ENCODE assay signal across 21 mouse cellular contexts in the genomic region with DNA sequence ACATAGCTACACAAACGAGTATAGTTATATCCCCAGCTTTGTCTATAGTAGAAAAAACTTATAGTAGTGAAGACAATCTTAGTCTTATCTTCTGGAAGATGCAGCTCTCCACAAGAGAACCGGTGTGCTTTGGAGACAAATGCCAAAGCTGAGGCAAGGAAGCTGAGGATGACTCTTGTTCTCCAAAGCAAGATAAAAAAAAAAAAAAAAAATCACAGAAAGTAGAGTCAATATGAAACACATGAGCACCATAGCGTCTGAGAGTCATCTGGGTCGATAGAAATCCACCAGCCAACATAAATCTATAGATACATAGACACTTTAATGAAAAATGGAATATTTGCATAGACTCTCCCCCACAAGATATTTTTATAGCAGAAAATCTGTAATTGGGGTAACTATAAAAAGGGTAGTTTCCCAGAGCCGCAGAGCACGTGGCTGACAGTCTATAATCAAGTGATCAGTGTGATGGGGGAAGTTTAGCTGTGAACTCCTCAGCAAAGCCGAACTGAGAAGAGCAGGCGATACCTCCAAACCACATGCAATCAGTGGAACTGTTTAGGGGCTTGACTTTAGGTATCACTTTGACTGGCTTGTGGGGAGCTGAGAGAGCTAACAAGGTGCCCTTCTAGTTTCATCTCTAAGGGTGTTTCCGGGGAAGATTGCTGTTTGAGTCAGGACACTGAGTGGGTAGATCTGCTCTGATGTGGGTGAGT.
DNase-seq lines count a peak whose midpoint lies in the region; ATAC-seq lines count a peak whose summit lies in the region.
"Had no signal": no experiment of that assay in that cellular context is flagged by ENCODE, and none has a peak within 500 bp of the region (broad histone marks: within the 10 kb centered on the region; RNA-seq: fewer than 3 reads in every experiment).

No protein-coding gene starts in this region.

- DNase-seq in right cerebral cortex, adult 18-20 months: peak; percentile 6
- DNase-seq in right cerebral cortex, postnatal 36 days (ENCODE audit: low spot score in 2 of 2): no peak
- peak; percentile 78 for DNase-seq in splenic B cell, adult 2 months (ENCODE audit: low read depth, low spot score)
- DNase-seq in retina, embryonic 14.5 days (ENCODE audit: low spot score): no peak
- no peak for DNase-seq in kidney, adult 9 months
- DNase-seq: adrenal gland, postnatal 36 days; cerebellum, adult 11-12 months; cerebellum, postnatal 10 days; gastrocnemius, postnatal 10 days; thymus, postnatal 25 days had no signal

- no peaks in the 10 kb centered on the region for H3K27me3 ChIP-seq in splenic B cell, adult 2 months (ENCODE audit: control insufficient read depth, insufficient read depth, low read length, poor library complexity, severe bottlenecking)
- H3K27me3 ChIP-seq: embryonic facial prominence, embryonic 12.5 days; forebrain, embryonic 12.5 days; hindbrain, embryonic 15.5 days; kidney, embryonic 15.5 days; limb, embryonic 15.5 days; liver, embryonic 15.5 days; lung, embryonic 15.5 days had no signal

- no peaks in the 10 kb centered on the region for H3K36me3 ChIP-seq in splenic B cell, adult 2 months (ENCODE audit: control insufficient read depth, insufficient read depth, low read length, poor library complexity, severe bottlenecking)
- H3K36me3 ChIP-seq: embryonic facial prominence, embryonic 12.5 days; forebrain, embryonic 12.5 days; hindbrain, embryonic 15.5 days; kidney, embryonic 15.5 days; limb, embryonic 15.5 days; liver, embryonic 15.5 days; lung, embryonic 15.5 days had no signal

- ATAC-seq in activated CD4-positive, CD25-positive, alpha-beta regulatory T cell, adult 4 months: peak; percentile 78
- ATAC-seq in megakaryocyte, adult 5-6 weeks (ENCODE audit: poor library complexity, severe bottlenecking): peak; percentile 33; the same call in 1 of the 2 replicates
- ATAC-seq in megakaryocyte-erythroid progenitor cell, adult 5-6 weeks (replicated peaks; ENCODE audit: low FRiP score, low TSS enrichment, poor library complexity, severe bottlenecking): no peak
- ATAC-seq: intestine, embryonic 16.5 days had no signal

Comparison
In these comparisons a context has a peak if more than half of its experiments do, and no peak if none do; other contexts are left out.
1. DNase-seq: peak in right cerebral cortex, adult 18-20 months (single experiment) and splenic B cell, adult 2 months (single experiment); none in right cerebral cortex, postnatal 36 days (0 of 2), retina, embryonic 14.5 days (single experiment) and kidney, adult 9 months (single experiment).